Mouse (Mus musculus) MEL-GATA-1-ER (cell line): ENCODE results near the gene Ppl.

ENCODE experiments used
- DNase-seq: peaks from one replicate; pipeline ENCODE4 v3.0.0-alpha.2; 2012; ENCODE audit warnings: low read depth; ENCODE audit errors: extremely low read depth

Ppl gene

GRCm38 (mm10) chr16:5130196-5130595, 2.0 kb downstream of the Ppl start:
- no peak for DNase-seq

- DNase-seq, result no peak
Measured at GRCm38 (mm10) chr16:5123476-5123875, 8.7 kb downstream of the Ppl start.

- no peak for DNase-seq
Measured at GRCm38 (mm10) chr16:5119845-5120244, 12.4 kb downstream of the Ppl start.

GRCm38 (mm10) chr16:5119385-5119784, 12.8 kb downstream of the Ppl start:
- DNase-seq, result no peak

- no peak for DNase-seq
Measured at GRCm38 (mm10) chr16:5113582-5113981, 18.6 kb downstream of the Ppl start.

- DNase-seq, result no peak
Measured at GRCm38 (mm10) chr16:5113002-5113550, 19.1 kb downstream of the Ppl start.

GRCm38 (mm10) chr16:5111021-5111420, 21.2 kb downstream of the Ppl start:
- DNase-seq, result no peak

- DNase-seq, result no peak
Measured at GRCm38 (mm10) chr16:5109877-5110276, 22.3 kb downstream of the Ppl start.

- no peak for DNase-seq
Measured at GRCm38 (mm10) chr16:5101000-5101399, 31.2 kb downstream of the Ppl start.

- DNase-seq, result no peak
Measured at GRCm38 (mm10) chr16:5096504-5096903, 35.7 kb downstream of the Ppl start.

GRCm38 (mm10) chr16:5093285-5093684, 38.9 kb downstream of the Ppl start:
- DNase-seq, result no peak

GRCm38 (mm10) chr16:5089021-5089420, 43.2 kb downstream of the Ppl start:
- no peak for DNase-seq

GRCm38 (mm10) chr16:5086179-5086578, 46.0 kb downstream of the Ppl start:
- DNase-seq, result no peak

GRCm38 (mm10) chr16:5085196-5085595, 47.0 kb downstream of the Ppl start:
- no peak for DNase-seq

- DNase-seq, result no peak
Measured at GRCm38 (mm10) chr16:5074341-5074740, 57.9 kb downstream of the Ppl start.

GRCm38 (mm10) chr16:5071974-5072373, 60.2 kb downstream of the Ppl start:
- DNase-seq, result no peak

- no peak for DNase-seq
Measured at GRCm38 (mm10) chr16:5070321-5070720, 61.9 kb downstream of the Ppl start.

GRCm38 (mm10) chr16:5063472-5063871, 68.7 kb downstream of the Ppl start:
- DNase-seq, result no peak

- no peak for DNase-seq
Measured at GRCm38 (mm10) chr16:5058114-5058513, 74.1 kb downstream of the Ppl start.

- DNase-seq, result no peak
Measured at GRCm38 (mm10) chr16:5050251-5051110, 81.7 kb downstream of the Ppl start.

GRCm38 (mm10) chr16:5049774-5050234, 82.4 kb downstream of the Ppl start, which contains the start of the genes Glyr1 and Ubn1:
Gene Glyr1 (minus strand): TSS chr16:5049863.
Gene Ubn1 (plus strand): TSS chr16:5050057.
- DNase-seq, result peak; percentile 95

- no peak for DNase-seq
Measured at GRCm38 (mm10) chr16:5049182-5049773, 82.9 kb downstream of the Ppl start.
